Mouse (Mus musculus) ES-E14 (cell line): ENCODE results near the gene Dut.

Experiments used
- HCFC1 ChIP-seq: IDR thresholded peaks from 2 replicates; pipeline ENCODE4 v1.6.1; 2012; ENCODE audit warnings: low read length, inconsistent platforms, borderline replicate concordance; ENCODE audit not compliant: insufficient read depth
- ZNF384 ChIP-seq: IDR thresholded peaks from 2 replicates; pipeline ENCODE4 v1.6.1; 2012; ENCODE audit warnings: low read depth, low read length, inconsistent platforms

DNA sequence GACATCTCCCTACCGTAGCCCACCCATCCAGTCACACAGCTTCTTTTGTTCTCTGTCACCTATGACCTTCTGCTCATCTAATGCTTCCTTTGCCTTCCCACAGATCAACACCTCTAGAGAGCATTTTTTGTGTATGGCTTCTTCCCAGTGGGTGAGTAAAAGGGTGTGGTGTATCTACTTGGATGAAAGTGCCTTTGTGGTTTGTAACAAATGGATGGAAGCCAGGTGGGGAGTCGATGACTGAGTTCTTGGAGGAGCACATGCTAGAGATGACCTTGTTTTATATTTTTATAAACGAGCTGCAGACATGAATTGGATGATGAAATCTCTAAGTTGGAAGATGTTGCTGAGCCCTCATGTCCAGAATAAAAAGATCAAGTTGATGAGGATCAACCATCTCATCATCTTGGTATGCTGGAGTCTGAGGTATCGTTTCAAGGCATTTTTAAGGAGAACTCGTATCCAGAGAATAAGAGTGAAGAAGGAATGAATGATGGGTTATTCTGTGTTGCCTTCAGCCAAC is 47.0 kb downstream of the Dut start:
- TF ChIP-seq ZNF384, result no peak
- no peak for TF ChIP-seq HCFC1
